In the genomic region with DNA sequence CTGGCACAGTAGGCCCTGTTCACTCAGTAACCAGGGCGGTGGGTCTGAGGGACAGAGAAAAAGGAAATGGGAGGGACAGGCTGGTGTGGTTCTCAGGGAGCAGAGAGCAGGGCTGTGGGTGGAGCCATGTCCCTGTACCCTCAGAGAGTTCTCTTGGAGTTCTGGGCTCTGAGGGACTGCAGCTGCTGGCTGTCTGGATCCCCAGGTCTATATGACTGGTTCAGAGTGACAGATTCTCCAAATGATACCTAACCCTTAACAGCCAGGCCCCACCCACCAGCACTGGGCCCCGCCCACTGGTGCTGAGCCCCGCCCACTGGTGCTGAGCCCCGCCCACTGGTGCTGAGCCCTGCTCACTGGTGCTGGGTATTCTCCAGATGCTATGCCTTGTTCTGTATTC, we compare ENCODE assay signal across 10 mouse cellular contexts. TPM values are rescaled to one million over a fixed set of nuclear protein-coding genes. Genes with fewer than 3 reads are reported as not detected.
A peak's percentile ranks its signal among the peaks of the same experiment; 100 is the strongest.
DNase-seq lines count a peak whose midpoint lies in the region; ATAC-seq and TF ChIP-seq lines count a peak whose summit lies in the region.
"Had no signal": no experiment of that assay in that cellular context is flagged by ENCODE, and none has a peak within 500 bp of the region (broad histone marks: within the 10 kb centered on the region; RNA-seq: fewer than 3 reads in every experiment).

No protein-coding gene starts in this region.

- H3K36me3 ChIP-seq in kidney, adult 2 months (ENCODE audit: control insufficient read depth, insufficient read depth, low read length) = no peaks in the 10 kb centered on the region
- no peaks in the 10 kb centered on the region for H3K36me3 ChIP-seq in forebrain, embryonic 11.5 days (ENCODE audit: control insufficient read depth, insufficient read depth, low read length)
- H3K36me3 ChIP-seq: neural tube, embryonic 13.5 days had no signal

- H3K4me2 ChIP-seq in forebrain, embryonic 11.5 days (ENCODE audit: low read depth, low read length, severe bottlenecking) = no peak overlapping the region
- H3K4me2 ChIP-seq: neural tube, embryonic 13.5 days had no signal

- no peak overlapping the region for H3K9ac ChIP-seq in forebrain, embryonic 11.5 days (ENCODE audit: low read length)
- H3K9ac ChIP-seq: neural tube, embryonic 13.5 days had no signal

- no peak for TF ChIP-seq CTCF in kidney, adult 2 months (conservative IDR thresholded peaks at IDR 0.05; ENCODE audit: insufficient read depth, insufficient read length, low read depth, low read length)

- no peak for ATAC-seq in forebrain, embryonic 11.5 days (replicated peaks; ENCODE audit: low FRiP score)

- no peaks in the 10 kb centered on the region for H3K9me3 ChIP-seq in forebrain, embryonic 11.5 days (ENCODE audit: control insufficient read depth, low read length)
- H3K9me3 ChIP-seq: neural tube, embryonic 13.5 days had no signal

- intact Hi-C loops in heart, postnatal 14 days (cut with DNase I) = no loop called here

- no peak for TF ChIP-seq POLR2A in kidney, adult 2 months (IDR thresholded peaks at IDR 0.05; ENCODE audit: low read depth, low read length)

- H3K4me1 ChIP-seq in kidney, adult 2 months (ENCODE audit: control insufficient read depth, insufficient read depth, low read length) = no peaks in the 10 kb centered on the region
- H3K4me1 ChIP-seq in forebrain, embryonic 11.5 days (replicated peaks; ENCODE audit: control insufficient read depth, insufficient read depth, low read length) = no peaks in the 10 kb centered on the region
- H3K4me1 ChIP-seq: neural tube, embryonic 13.5 days had no signal

- WGBS in kidney, adult 2 months = 65% methylated on average over 4 of the region's 4 CpGs
- WGBS in forebrain, embryonic 11.5 days = 77% methylated on average over 4 of the region's 4 CpGs

- H3K27ac ChIP-seq in kidney, adult 2 months (ENCODE audit: insufficient read depth, low read depth, low read length) = no peak overlapping the region
- H3K27ac ChIP-seq in forebrain, embryonic 11.5 days (ENCODE audit: low read depth, low read length) = no peak overlapping the region
- H3K27ac ChIP-seq: neural tube, embryonic 13.5 days had no signal

- DNase-seq in kidney, adult 2 months = peak; percentile 33
- DNase-seq in kidney, adult 11 months = no peak
- DNase-seq in heart, postnatal 14 days = peak; percentile 46 to 55
- DNase-seq in lung, adult 18-20 months = peak; percentile 41 to 42
- DNase-seq in spleen, postnatal 36 days (ENCODE audit: low spot score in 2 of 2) = peak; percentile 70 to 71
- no peak for DNase-seq in forebrain, embryonic 11.5 days (ENCODE audit: low spot score)
- no peak for DNase-seq in frontal cortex, adult 2 months (ENCODE audit: extremely low spot score in 1 of 2, low spot score in 1 of 2)
- no peak for DNase-seq in frontal cortex, postnatal 25 days (ENCODE audit: low spot score in 2 of 2)

- H3K27me3 ChIP-seq in kidney, adult 2 months (replicated peaks; ENCODE audit: control insufficient read depth, insufficient read depth, low read length) = no peaks in the 10 kb centered on the region
- H3K27me3 ChIP-seq in forebrain, embryonic 11.5 days (ENCODE audit: control insufficient read depth, insufficient read depth, low read length) = no peaks in the 10 kb centered on the region
- H3K27me3 ChIP-seq: neural tube, embryonic 13.5 days had no signal

- no peak overlapping the region for H3K4me3 ChIP-seq in kidney, adult 2 months (ENCODE audit: insufficient read depth, low read depth, low read length)
- no peak overlapping the region for H3K4me3 ChIP-seq in forebrain, embryonic 11.5 days (ENCODE audit: low read depth, low read length)
- H3K4me3 ChIP-seq: neural tube, embryonic 13.5 days had no signal

RNA-seq across cellular contexts. Expression of gene Cyth4, which starts 0.9 kb away (rescaled TPM):
- polyA plus RNA-seq in kidney, adult 2 months (2012; rRNA removed) = 10.6 and 12.1 TPM in 2 replicates
- 1 to 10 TPM; 5.7 to 8.8 TPM for total RNA-seq in heart, postnatal 14 days (2021)
- polyA plus RNA-seq in forebrain, embryonic 11.5 days (2014; fragmentation: Nextera tagmentation; extraction: Ambion mirVana) = 1.9 and 2.0 TPM in 2 replicates
- 14.7 and 16.9 TPM in 2 replicates for polyA plus RNA-seq in frontal cortex, adult 2 months (2012; rRNA removed)

RNA-seq across cellular contexts. Expression of gene Rac2, which starts 25.1 kb away (rescaled TPM):
- 32.3 and 117 TPM in 2 replicates for polyA plus RNA-seq in kidney, adult 2 months (2012; rRNA removed)
- total RNA-seq in heart, postnatal 14 days (2021) = 10 to 100 TPM in 1 of 2 experiments, 1 to 10 TPM in 1; 3.9 to 18.7 TPM
- 5.7 and 9.4 TPM in 2 replicates for polyA plus RNA-seq in forebrain, embryonic 11.5 days (2014; fragmentation: Nextera tagmentation; extraction: Ambion mirVana)
- polyA plus RNA-seq in frontal cortex, adult 2 months (2012; rRNA removed) = 2.7 and 4.7 TPM in 2 replicates

RNA-seq across cellular contexts. Expression of gene Sstr3, which starts 53.2 kb away (rescaled TPM):
- polyA plus RNA-seq in kidney, adult 2 months (2012; rRNA removed) = 0.17 and 0.29 TPM in 2 replicates
- not detected for total RNA-seq in heart, postnatal 14 days (2021)
- 0.09 TPM in 1 of 2 replicates, not detected in the other for polyA plus RNA-seq in forebrain, embryonic 11.5 days (2014; fragmentation: Nextera tagmentation; extraction: Ambion mirVana)
- 18.5 and 24.4 TPM in 2 replicates for polyA plus RNA-seq in frontal cortex, adult 2 months (2012; rRNA removed)
- polyA plus RNA-seq: heart, embryonic 14.5 days had no signal

Comparison
In these comparisons a context has a peak if more than half of its experiments do, and no peak if none do; other contexts are left out.
1. DNase-seq: peak in kidney, adult 2 months (single experiment), heart, postnatal 14 days (2 of 2), lung, adult 18-20 months (2 of 2) and spleen, postnatal 36 days (2 of 2); none in kidney, adult 11 months (single experiment), forebrain, embryonic 11.5 days (single experiment), frontal cortex, adult 2 months (0 of 2) and frontal cortex, postnatal 25 days (0 of 2).
2. RNA of gene Sstr3, which starts 53.2 kb away (polyA plus RNA-seq): 18.5 to 24.4 TPM in frontal cortex, adult 2 months; 0.17 to 0.29 TPM in kidney, adult 2 months and 0.09 TPM in forebrain, embryonic 11.5 days; every median in the first group is over 10 times any median in the second.